ENCODE assay signal across 12 mouse cellular contexts in the genomic region with DNA sequence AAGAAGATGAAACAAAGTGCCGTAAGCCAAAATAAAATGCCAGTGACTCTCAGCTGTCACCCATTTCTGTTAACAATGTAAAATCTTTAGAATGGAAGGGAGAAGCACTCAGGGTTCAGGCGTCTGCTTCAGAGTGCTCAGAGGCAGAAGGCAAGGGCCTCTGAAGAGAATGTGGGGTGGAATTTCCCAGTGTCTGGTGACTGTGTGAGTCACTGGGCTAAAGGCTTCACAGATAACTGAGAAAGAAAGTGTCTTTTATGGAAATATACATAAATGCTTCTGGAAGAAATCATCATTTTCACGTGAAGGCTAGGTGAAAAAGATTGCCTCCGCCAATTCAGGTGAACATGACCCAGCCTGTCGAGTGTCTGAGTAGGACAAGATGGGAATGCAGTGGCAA.
"Had no signal": no experiment of that assay in that cellular context is flagged by ENCODE, and none has a peak within 500 bp of the region (broad histone marks: within the 10 kb centered on the region; RNA-seq: fewer than 3 reads in every experiment).

No protein-coding gene starts in this region.

- DNase-seq: kidney, adult 8-10 months; kidney, postnatal 14 days; kidney, postnatal 4 days; liver; lung, adult 18-20 months; lung, postnatal 10 days; lung, postnatal 36 days; right cerebral cortex, adult 18-20 months; right cerebral cortex, postnatal 14 days; right cerebral cortex, postnatal 4 days; spleen, adult 18-20 months; thymus, postnatal 25 days had no signal
